Mouse (Mus musculus): ENCODE data around the gene Otulin.

The Otulin gene

GRCm38 (mm10) chr15:27506127-27506886, 124.2 kb downstream of the Otulin start:
- no peak for DNase-seq (ENCODE audit: low read depth, low spot score)

- DNase-seq (ENCODE audit: low read depth, low spot score): no peak
Observed at GRCm38 (mm10) chr15:27503801-27504730, 126.4 kb downstream of the Otulin start.

DNA sequence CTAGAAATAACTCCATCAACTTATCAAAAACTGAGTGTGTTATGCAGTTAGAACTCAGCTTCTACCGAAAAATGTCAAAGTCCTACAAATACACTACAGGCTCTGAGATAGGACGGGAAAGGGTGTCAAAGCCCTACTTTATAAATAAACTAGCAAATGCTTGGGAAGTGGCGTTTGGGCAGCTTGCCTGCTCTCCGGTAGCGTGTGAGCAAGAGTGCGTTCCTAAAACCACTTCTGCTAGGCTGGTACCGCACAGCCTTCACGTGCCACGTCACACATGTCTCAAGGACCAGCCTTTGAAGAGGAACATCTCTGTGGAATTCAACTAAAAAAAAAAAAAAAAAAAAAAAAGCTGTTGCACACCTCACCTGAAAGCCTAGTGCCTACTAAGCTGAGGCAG, 127.3 kb downstream of the Otulin start:
- DNase-seq (ENCODE audit: low read depth, low spot score): no peak

DNA sequence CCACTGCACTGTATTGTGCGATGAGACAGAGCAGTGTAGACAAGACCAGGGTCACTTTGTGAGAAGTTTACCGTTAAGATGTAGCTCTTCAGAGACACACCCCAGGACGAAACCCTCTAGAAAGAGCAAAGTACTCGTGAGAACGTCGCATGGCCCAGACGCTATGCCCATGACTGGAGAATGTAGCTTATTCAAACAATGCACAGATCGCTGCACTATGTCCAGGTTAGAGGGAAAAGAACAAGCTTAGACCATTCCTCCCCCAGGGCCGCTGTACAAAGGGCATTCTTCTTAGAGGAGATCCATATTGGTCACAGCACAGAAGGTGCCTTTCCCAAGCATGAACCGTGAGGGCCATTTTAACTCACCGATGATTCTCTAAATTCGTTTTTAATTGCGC, 128.2 kb downstream of the Otulin start:
- no peak for DNase-seq (ENCODE audit: low read depth, low spot score)

DNA sequence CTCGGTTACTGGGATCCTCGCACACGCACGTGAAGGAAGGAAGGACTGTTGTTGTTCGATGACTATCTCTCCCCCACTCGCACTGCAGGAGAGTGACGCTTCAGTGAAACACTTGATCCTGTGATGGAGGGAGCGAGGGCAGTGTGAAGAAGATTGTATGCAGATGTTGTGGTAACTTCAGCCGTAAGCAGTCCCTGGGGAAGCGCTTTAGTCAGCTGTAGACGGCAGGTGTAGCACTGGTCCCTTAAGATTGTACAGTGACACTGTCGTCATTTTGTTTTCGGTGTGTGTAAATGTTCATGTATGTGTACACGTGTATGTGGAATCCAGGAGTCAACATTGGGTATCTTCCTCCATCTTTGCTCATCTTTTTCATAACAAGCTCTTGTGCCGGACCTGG, 130.1 kb downstream of the Otulin start:
- DNase-seq (ENCODE audit: low read depth, low spot score): no peak

- DNase-seq (ENCODE audit: low read depth, low spot score): no peak
Observed at GRCm38 (mm10) chr15:27498078-27498477, 132.4 kb downstream of the Otulin start.

DNA sequence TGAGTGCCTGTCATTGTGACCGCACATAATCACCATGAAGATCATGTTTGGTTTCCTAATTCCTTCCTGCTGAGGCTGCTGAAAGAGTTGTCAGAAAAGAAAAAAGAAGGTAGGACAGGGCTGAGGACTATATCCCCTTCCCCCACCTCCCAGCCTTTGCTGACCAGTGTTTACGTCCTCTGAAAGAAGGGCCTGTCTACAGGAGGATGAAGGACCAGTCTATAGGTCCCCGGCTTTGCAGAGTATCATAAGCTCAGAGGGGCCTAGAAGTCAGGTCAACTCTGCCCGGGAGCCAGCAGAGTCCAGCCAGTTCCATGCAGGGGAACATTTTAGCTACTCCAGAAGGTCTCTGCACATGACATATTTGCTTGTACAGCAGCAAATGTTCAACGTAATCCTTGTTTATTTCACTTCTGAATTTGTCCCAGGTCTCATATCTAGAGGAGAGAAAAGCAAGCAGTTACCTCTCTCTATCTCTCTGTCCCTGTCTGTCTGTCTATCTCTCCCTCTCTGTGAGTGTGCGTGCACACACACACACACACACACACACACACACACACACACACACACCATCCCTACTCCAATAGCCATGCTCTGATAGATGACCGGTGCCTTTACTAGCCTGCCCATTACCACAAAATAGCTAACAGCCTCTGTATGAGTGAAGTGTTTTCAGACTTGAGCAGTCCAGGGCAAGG, 133.0 kb downstream of the Otulin start:
- DNase-seq (ENCODE audit: low read depth, low spot score): peak; percentile 45

- peak; percentile 86 for DNase-seq (ENCODE audit: low read depth, low spot score)
Observed at GRCm38 (mm10) chr15:27496596-27497299, 133.7 kb downstream of the Otulin start.

GRCm38 (mm10) chr15:27495981-27496401, 134.5 kb downstream of the Otulin start:
- no peak for DNase-seq (ENCODE audit: low read depth, low spot score)

GRCm38 (mm10) chr15:27493516-27493915, 137.0 kb downstream of the Otulin start:
- DNase-seq (ENCODE audit: low read depth, low spot score): no peak

GRCm38 (mm10) chr15:27492734-27493133, 137.8 kb downstream of the Otulin start:
- DNase-seq (ENCODE audit: low read depth, low spot score): no peak
